Mouse (Mus musculus) small intestine, adult 2 months (tissue): Measurements from ENCODE around the gene Gm4787. TPM values are rescaled to one million over a fixed set of nuclear protein-coding genes. Genes with fewer than 3 reads are reported as not detected.

ENCODE experiments used
- H3K27ac ChIP-seq: fragments of 200-500 bp; 2 replicates; pipeline ENCODE4 v1.5.1; 2012; ENCODE audit warnings: low read depth, low read length, control low read depth, inconsistent platforms; ENCODE audit not compliant: insufficient read depth
- H3K27me3 ChIP-seq: fragments of 200-500 bp; 2 replicates; pipeline ENCODE4 v1.6.1; 2012; ENCODE audit warnings: mild to moderate bottlenecking, moderate library complexity, low read length, inconsistent platforms; ENCODE audit not compliant: control insufficient read depth, insufficient read depth
- H3K36me3 ChIP-seq: fragments of 200-500 bp; 2 replicates; pipeline ENCODE4 v1.6.1; 2012; ENCODE audit warnings: mild to moderate bottlenecking, low read length, control low read depth, inconsistent platforms; ENCODE audit not compliant: control insufficient read depth, insufficient read depth
- H3K4me1 ChIP-seq: fragments of 200-500 bp; 2 replicates; pipeline ENCODE4 v1.6.1; 2012; ENCODE audit warnings: low read length, inconsistent platforms, mixed read lengths; ENCODE audit not compliant: control insufficient read depth, insufficient read depth, insufficient read length
- H3K4me3 ChIP-seq: fragments of 200-500 bp; 2 replicates; pipeline ENCODE4 v1.5.1; 2012; ENCODE audit warnings: low read depth, mild to moderate bottlenecking, control low read depth, inconsistent platforms, low read length, moderate library complexity
- CTCF ChIP-seq: fragments of 200-500 bp; IDR thresholded peaks from 2 replicates; pipeline ENCODE4 v1.5.1; 2012; ENCODE audit warnings: low read depth, mild to moderate bottlenecking, control low read depth, inconsistent platforms, low read length, moderate library complexity, mixed read lengths; ENCODE audit not compliant: insufficient replicate concordance, insufficient read length; ENCODE audit errors: extremely low read depth
- POLR2A ChIP-seq: fragments of 200-500 bp; IDR thresholded peaks from 2 replicates; pipeline ENCODE4 v1.6.1; 2012; ENCODE audit warnings: low read depth, mild to moderate bottlenecking, control low read depth, inconsistent platforms, low read length, moderate library complexity
- WGBS: fragments of 180-500 bp; shearing (Covaris S2); methylation state at CpG from one replicate; pipeline ENCODE4 v1.1.7; 2018; 5-methylcytosine and 5-hydroxymethylcytosine counted together
- polyA plus RNA-seq: library from polyadenylated mRNA; depleted of rRNA; stranded (reverse); fragments of >200 nt; gene quantifications from 2 replicates; pipeline ENCODE4 v1.2.3, GENCODE M21; 2012; rRNA removed

Gene Gm4787
- polyA plus RNA-seq, 1 experiment: 0.10 TPM

- Histone ChIP-seq H3K36me3 (no peaks in the 10 kb centered on the region), H3K27me3 (peaks cover 32% of the 10 kb centered on the region), H3K4me1 (0 out of 2 replicates have a peak, but pooled peaks cover 4% of the 10 kb centered on the region), H3K27ac (no peak overlapping the region), H3K4me3 (peak overlapping the region; percentile 56)
- TF ChIP-seq POLR2A (no peak), CTCF (no peak)
- 1% methylated on average over 53 of the region's 54 CpGs for WGBS
Observed at GRCm38 (mm10) chr12:81331937-81332874, 47.1 kb downstream of the Gm4787 start.

- Histone ChIP-seq H3K27me3 (peaks cover 32% of the 10 kb centered on the region), H3K27ac (no peak overlapping the region), H3K36me3 (no peaks in the 10 kb centered on the region), H3K4me1 (0 out of 2 replicates have a peak, but pooled peaks cover 4% of the 10 kb centered on the region), H3K4me3 (no peak overlapping the region)
- TF ChIP-seq POLR2A: no peak
- TF ChIP-seq CTCF: no peak
- 54% methylated on average over 5 of the region's 5 CpGs for WGBS
Observed at GRCm38 (mm10) chr12:81331046-81331638, 48.1 kb downstream of the Gm4787 start.

Other genes with a start within 250 kb of the Gm4787 start
- 0.43 and 0.65 TPM in 2 replicates for gene Slc8a3, start 46.3 kb downstream of the Gm4787 start, polyA plus RNA-seq
- 0.10 and 0.20 TPM in 2 replicates for gene Adam4, start 42.5 kb upstream of the Gm4787 start, polyA plus RNA-seq
- 54.8 and 78.2 TPM in 2 replicates for gene Cox16, start 105.7 kb upstream of the Gm4787 start, polyA plus RNA-seq
- 8.6 and 20.0 TPM in 2 replicates for gene Gm20498, start 153.4 kb upstream of the Gm4787 start, polyA plus RNA-seq
- gene Synj2bp, start 153.4 kb upstream of the Gm4787 start, polyA plus RNA-seq: 24.3 and 54.3 TPM in 2 replicates
- gene Adam21, start 189.0 kb upstream of the Gm4787 start, polyA plus RNA-seq: 0.03 and 0.06 TPM in 2 replicates
- 0.55 and 2.3 TPM in 2 replicates for gene Med6, start 215.5 kb upstream of the Gm4787 start, polyA plus RNA-seq